Mouse (Mus musculus) thymus, postnatal 36 days (tissue): ENCODE measurements at regions not wholly inside any gene's neighbourhood (a gene's known extent, or its start where the extent isn't known, plus 50 kb on each side); places are given as distances from the start of the nearest gene placed in this dataset.
"Not testable (repeated sequence)": the region's sequence is repeated elsewhere in the genome, so short reads cannot be mapped to it uniquely, and the experiment has no call there.

Source experiments
- DNase-seq, 2 experiments: peaks; one replicate each; pipeline ENCODE4 v3.0.0; 2022; ENCODE audit warnings: mixed read lengths in 2 of 2

- DNase-seq: no peak
Measured at GRCm38 (mm10) chr1:165014328-165014727, 79.0 kb upstream of the Xcl1 start.

DNA sequence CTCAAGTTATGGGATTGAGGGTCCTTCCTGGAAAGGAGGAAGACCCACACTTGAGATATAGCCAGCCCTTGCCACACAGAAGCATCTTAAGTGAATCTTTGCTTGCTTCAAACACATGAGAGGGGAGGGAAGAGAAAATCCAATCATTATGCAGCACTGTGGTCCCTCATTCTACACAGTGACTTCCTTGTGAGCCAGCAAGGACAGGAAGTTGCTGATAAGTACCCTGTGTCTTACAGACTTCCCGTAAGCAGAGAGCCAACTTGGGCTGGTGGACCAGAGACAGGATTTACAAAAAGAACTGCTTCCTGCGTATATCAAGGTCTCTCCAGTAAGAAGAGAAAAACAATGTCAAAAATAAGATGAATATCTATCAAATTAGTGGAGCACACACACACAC lies 78.1 kb upstream of the Xcl1 start:
- no peak for DNase-seq

- DNase-seq: no peak
Measured at GRCm38 (mm10) chr1:165012376-165012775, 77.0 kb upstream of the Xcl1 start.

GRCm38 (mm10) chr1:164999515-164999914 lies 64.2 kb upstream of the Xcl1 start:
- peak; percentile 46 to 51 for DNase-seq

GRCm38 (mm10) chr1:164998621-164999020 lies 63.3 kb upstream of the Xcl1 start:
- DNase-seq: no peak

DNA sequence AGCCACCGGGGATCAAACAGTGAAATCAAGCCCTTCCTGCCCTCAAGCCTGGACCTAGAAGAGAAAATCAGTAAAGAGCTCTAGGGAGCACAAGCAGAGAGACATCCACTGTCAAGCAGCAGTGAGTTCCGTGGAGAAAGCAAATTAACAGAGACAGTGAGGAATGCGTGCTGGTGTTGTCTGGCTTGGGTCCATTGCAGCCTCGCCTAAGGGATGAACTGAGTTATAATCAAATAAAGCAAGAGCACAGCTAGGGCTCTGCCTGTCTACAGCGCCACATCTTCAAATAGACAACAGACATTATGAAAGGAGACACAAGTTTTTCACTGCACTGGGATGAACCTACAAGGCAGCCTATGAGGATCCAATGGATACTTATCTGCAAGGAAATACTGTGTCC lies 62.3 kb upstream of the Xcl1 start:
- no peak for DNase-seq

DNA sequence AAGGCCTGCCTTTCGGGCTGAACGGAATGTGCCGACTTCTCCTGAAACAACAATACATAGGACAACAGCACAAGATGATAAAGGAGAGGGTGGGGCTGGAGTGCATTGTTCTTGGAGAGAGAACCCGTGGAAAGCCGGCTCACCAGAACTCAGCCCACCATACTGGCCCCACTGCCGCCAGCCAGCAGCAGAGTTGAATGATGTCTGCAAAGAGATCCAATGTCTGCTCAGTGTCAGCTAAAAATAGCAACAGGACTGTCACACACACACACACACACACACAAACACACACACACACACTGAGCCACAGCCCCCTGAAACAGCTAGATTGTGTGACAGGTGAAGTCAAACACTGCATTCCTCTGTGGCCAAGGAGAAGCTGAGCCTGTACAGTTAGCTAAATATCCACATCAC lies 58.9 kb upstream of the Xcl1 start:
- DNase-seq: no peak

DNA sequence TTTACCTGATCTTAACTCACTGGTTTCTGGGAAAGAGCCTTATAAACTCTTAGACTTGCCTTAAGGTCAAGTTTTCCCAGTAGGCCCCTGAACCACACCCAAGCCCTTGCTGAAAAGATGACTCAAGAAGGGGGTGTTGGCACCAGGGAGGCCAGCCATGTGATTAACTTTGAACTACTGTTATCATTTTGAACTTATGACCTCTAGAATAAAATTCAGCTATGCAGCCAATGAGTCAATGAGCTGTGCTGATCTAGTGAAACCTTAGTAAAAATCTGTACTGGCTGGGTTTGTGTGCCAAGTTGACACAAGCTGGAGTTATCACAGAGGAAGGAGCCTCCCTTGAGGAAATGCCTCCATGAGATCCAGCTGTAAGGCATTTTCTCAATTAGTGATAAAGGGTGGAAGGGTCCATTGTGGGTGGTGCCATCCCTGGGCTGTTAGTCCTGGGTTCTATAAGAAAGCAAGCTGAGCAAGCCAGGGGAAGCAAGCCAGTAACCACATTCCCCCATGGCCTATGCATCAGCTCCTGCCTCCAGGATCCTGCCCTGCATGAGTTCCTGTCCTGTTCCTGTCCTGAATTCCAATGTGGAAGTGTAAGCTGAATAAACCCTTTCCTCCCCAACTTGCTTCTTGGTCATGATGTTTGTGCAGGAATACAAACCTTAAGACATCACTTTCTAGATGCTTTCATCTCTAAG lies 58.0 kb upstream of the Xcl1 start:
- DNase-seq: not testable (repeated sequence)

- no peak for DNase-seq
Measured at GRCm38 (mm10) chr1:164988982-164989381, 53.7 kb upstream of the Xcl1 start.

- no peak for DNase-seq
Measured at GRCm38 (mm10) chr1:164988191-164988590, 52.9 kb upstream of the Xcl1 start.

DNA sequence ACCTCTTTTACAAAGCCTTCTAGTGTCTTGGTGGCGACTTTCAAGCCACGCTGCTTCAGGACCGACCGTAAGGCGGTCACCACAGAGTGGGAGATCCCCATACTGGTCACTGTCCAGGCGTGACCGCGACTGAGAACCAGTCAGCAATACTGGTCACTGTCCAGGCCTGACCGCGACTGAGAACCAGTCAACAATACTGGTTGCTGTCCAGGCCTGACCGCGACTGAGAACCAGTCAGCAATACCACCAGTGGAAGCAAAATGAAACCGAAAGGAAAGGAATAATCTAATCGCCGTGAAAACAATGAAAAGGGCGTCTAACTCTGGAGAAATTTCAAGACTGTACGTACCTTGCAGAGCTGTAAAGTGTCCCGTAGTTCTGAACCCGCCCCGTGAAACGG lies 50.2 kb upstream of the Xcl1 start:
- not testable (repeated sequence) for DNase-seq
